Mouse (Mus musculus) activated CD4-positive, CD25-positive, alpha-beta regulatory T cell, adult 4 months (primary cell): Measurements from ENCODE around the gene Ccdc157. TPM values are rescaled to one million over a fixed set of nuclear protein-coding genes. Genes with fewer than 3 reads are reported as not detected.
"Not testable (repeated sequence)": the region's sequence is repeated elsewhere in the genome, so short reads cannot be mapped to it uniquely, and the experiment has no call there.

Experiments
- ATAC-seq: one replicate; pipeline ENCODE4 v1.8.0; 2017
- polyA plus RNA-seq, 2 experiments: library from polyadenylated mRNA; unstranded; fragments of 100-300 nt; shearing (Covaris generic); gene quantifications; one replicate each; pipeline ENCODE4 v1.2.1; 2017

Gene Ccdc157
- polyA plus RNA-seq, 2 experiments from 2014 or later: 1.4 to 2.7 TPM

DNA sequence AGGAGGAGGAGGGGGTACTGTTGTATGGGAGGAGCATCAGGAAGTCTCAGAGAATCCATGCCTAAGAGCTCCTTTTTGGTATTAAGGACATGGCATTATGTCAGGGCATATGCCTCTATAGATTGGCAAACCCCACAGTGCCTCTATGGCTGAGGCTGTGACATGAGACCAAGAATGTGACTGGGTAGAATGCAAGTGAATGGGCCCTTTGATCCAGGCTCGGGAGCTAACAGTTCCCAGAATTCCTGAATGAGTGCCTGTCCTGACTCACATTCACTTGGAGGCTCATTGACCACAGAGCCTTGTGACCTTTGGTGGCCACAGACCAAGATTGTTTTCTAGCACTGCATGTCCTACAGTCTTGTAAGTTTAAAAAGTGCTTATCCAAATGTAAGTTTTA is 22.0 kb upstream of the Ccdc157 start:
- no peak for ATAC-seq

- ATAC-seq: no peak
These were observed 17.6 kb upstream of the Ccdc157 start for GRCm38 (mm10) chr11:4177716-4178115.

DNA sequence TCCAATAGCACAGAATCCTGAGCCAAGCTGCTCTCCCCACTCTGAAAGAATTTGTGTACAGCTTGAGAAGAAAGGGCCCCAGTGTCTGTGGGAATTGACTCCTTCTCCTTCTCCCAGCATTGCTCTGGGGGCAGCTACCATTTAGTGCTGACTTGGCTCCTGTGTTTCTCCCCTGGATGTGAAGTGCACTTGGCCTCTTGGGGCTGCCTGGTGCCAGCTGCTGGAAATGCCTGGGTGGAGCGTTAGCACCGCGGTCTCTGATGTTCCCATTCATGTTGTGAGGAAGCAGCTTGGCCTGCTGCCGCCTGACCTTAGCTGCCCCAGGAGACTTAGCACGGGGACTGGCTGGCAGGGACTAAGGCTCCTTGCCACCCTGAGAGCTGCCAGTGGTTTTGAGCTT is 14.5 kb upstream of the Ccdc157 start:
- no peak for ATAC-seq

DNA sequence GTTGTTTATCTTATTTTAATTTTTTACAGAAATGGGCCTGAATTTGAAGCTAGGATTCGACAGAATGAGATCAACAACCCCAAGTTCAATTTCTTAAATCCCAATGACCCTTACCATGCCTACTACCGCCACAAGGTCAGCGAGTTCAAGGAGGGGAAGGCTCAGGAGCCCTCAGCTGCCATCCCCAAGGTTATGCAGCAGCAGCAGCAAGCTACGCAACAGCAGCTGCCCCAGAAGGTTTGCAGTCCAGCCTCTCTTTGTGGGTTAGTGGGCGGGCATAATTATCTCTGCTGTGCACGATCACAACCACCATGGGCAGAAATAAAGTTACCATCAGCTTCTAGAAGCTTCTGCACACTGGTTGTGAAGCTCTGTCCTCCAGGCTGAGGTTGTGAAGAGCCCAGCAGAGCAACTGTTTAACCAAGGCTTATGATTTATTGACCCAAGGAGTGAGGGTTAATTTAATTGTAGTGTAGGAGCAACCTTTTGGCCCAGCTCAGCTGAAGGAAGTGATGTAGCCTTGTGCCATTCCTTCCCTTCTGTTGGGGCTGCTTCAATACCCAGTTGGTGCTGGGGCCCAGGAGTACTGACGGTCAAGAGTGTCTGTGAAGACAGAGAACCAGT is 6.5 kb upstream of the Ccdc157 start:
- ATAC-seq: no peak

GRCm38 (mm10) chr11:4164701-4165100 is 4.6 kb upstream of the Ccdc157 start:
- no peak for ATAC-seq

GRCm38 (mm10) chr11:4160758-4161480 is 826 bp upstream of the Ccdc157 start:
- no peak for ATAC-seq

GRCm38 (mm10) chr11:4158676-4159075 is 1.4 kb downstream of the Ccdc157 start:
- ATAC-seq: no peak

- ATAC-seq: no peak
These were observed 4.5 kb downstream of the Ccdc157 start for GRCm38 (mm10) chr11:4155641-4156040.

- no peak for ATAC-seq
These were observed 6.4 kb downstream of the Ccdc157 start for GRCm38 (mm10) chr11:4153694-4154093.

GRCm38 (mm10) chr11:4149886-4150285 is 10.2 kb downstream of the Ccdc157 start:
- no peak for ATAC-seq

GRCm38 (mm10) chr11:4148536-4149156 is 11.4 kb downstream of the Ccdc157 start:
- ATAC-seq: no peak

GRCm38 (mm10) chr11:4148120-4148519 is 12.0 kb downstream of the Ccdc157 start:
- ATAC-seq: no peak

- ATAC-seq: no peak
These were observed 13.0 kb downstream of the Ccdc157 start for GRCm38 (mm10) chr11:4147098-4147497.

- ATAC-seq: no peak
These were observed 13.7 kb downstream of the Ccdc157 start for GRCm38 (mm10) chr11:4146381-4146780.

GRCm38 (mm10) chr11:4143281-4144062 is 16.6 kb downstream of the Ccdc157 start:
- ATAC-seq: no peak

DNA sequence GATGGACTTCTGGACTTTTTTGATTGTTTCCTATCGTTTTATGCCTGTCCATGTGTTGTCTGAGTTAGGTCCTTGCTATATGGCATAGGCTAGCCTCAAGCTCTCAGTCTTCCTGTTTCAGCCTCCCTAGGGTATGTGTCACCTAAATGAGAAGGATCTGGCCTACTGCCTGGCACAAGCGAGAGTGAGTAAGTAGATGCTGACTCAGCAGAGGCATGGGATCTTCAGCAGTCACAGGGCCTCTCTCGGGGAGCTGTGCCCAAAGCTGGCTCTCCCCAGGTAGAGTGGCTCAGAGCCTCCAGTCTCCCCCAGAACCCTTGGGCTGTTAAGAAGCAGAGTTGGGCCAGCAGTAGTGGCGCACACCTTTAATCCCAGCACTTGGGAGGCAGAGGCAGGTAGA is 17.7 kb downstream of the Ccdc157 start:
- no peak for ATAC-seq

DNA sequence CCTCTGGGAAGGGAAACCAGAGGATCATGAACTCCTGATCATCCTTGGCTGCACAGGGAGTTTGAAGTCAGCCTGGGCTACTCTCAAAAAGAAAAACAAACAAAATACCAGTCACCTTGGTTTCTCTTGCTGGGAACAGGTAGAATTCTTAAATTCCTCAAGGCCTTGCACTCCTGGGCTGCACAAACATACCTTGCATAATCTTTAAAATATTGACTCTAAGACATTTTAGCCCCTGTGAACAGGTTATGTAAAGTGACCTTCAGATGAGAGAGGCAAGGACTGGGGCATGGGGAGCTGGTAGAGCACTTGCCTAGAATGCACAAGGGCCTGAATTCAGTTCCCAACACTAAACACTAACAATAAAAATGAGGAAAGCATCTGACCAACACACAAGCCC is 18.6 kb downstream of the Ccdc157 start:
- no peak for ATAC-seq

GRCm38 (mm10) chr11:4138964-4139363 is 21.1 kb downstream of the Ccdc157 start:
- no peak for ATAC-seq

DNA sequence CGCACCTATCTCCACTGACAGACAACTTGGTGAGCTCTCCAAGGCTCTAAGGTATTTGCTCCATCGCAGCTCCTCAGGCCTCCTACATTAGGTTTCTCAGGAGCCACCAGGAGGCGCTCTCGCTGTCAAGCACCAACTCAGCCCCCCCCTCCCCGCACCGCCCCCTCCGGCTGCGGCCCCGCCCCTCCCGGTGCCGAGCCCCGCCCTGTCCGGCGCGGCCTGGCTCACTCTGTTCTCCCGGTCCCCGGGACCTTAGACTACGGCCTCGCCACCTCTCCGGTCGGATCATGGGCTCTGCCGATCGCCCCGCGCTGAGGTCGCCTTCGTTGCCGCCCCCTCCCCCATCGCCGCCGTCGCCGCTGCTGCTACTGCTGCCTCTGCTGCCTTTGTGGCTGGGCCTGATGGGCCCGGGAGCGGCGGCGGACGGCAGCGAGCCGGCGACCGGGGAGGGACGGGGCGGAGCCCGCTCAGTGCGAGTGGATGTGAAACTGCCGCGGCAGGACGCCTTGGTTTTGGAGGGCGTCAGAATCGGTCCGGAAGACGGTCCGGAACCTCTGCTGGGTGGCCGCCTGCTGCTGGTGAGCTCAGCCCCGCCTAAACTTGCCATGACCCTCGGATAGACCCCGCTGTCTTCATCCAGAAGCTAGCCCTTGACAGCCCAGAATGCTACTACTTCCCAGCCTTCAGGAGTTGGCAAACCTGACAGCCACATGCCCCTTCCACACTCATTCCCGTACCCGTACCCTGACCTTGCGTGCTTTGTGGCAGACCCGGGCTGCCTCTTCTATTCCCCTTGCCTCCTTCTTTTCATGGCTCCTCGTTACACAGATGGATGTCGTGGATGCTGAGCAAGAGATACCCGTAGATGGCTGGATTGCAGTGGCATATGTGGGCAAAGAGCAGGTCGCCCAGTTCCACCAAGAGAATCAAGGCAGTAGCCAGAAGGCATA is 24.8 kb downstream of the Ccdc157 start, which contains the start of gene Rnf215:
Gene Rnf215, plus strand, starts transcription at position 217 of the 950 bp plus-strand sequence.
- ATAC-seq: peak; percentile 73

DNA sequence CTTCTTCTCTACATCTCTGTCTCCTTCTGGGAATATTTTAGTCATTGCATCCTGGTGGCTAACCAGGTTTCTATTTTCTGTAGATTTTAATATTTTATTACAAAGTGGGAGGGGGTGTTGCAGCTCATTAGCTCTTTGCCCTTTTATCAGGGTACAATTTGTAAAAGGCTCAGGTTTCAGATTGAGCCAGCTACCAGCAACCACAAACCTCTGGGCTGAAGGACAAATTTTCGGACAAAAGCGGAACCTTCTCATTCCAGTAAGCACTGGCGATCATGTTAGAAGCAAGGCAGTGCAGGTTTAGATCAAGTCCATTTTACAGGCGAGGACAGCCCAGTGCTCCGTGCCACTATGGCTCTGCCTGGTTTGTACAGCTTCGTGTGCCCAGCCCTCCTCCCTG is 25.7 kb downstream of the Ccdc157 start:
- no peak for ATAC-seq

GRCm38 (mm10) chr11:4133450-4133849 is 26.6 kb downstream of the Ccdc157 start:
- ATAC-seq: no peak

DNA sequence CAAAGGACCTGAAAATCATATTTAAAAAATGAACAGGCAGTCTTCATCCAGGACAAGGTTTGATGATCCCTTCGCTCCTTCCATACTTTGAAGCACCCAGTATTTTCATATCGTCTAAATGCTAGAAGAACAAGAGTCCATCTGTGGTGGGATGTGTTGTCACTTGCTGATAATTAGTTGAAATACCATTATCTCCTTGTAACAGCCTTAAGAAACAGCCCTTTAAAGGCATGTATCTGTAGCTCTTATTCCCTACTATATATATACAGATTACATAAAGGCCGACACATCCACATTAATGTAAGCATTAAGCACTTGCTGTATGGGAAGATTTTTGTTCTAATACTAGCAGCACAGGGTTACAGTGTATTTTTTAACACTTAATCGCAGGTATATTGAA is 31.6 kb downstream of the Ccdc157 start:
- ATAC-seq: not testable (repeated sequence)
